Mouse (Mus musculus) cerebellum, postnatal 25 days (tissue): ENCODE measurements around the gene Sri.
A peak's percentile ranks its signal among the peaks of the same experiment; 100 is the strongest.
"Not testable (repeated sequence)": the region's sequence is repeated elsewhere in the genome, so short reads cannot be mapped to it uniquely, and the experiment has no call there.

Source experiments
- DNase-seq, 2 experiments: peaks; one replicate each; pipeline ENCODE4 v3.0.0; 2021; ENCODE audit warnings: mixed read lengths in 2 of 2

Gene Sri

GRCm38 (mm10) chr5:8045855-8046254, at the start of gene Sri:
TSS of gene Sri (plus strand) at chr5:8046078.
- DNase-seq = no peak

- peak; percentile 18 to 26 for DNase-seq
Observed at GRCm38 (mm10) chr5:7996401-7997044, 49.4 kb upstream of the Sri start.

- no peak for DNase-seq
Observed at GRCm38 (mm10) chr5:7997086-7997485, 48.8 kb upstream of the Sri start.

GRCm38 (mm10) chr5:8000466-8000865, 45.4 kb upstream of the Sri start:
- DNase-seq = no peak

GRCm38 (mm10) chr5:8002827-8003226, 43.1 kb upstream of the Sri start:
- DNase-seq = no peak

GRCm38 (mm10) chr5:8013276-8013675, 32.6 kb upstream of the Sri start:
- no peak for DNase-seq

GRCm38 (mm10) chr5:8034596-8034995, 11.3 kb upstream of the Sri start:
- not testable (repeated sequence) for DNase-seq

- no peak for DNase-seq
Observed at GRCm38 (mm10) chr5:8053827-8054226, 7.9 kb downstream of the Sri start.

GRCm38 (mm10) chr5:8055721-8056129, 9.8 kb downstream of the Sri start:
- DNase-seq = peak in 1 of 2 experiments; percentile 37

- peak; percentile 90 to 91 for DNase-seq
Observed at GRCm38 (mm10) chr5:8056141-8057017, 10.5 kb downstream of the Sri start.

GRCm38 (mm10) chr5:8057018-8057323, 11.1 kb downstream of the Sri start:
- no peak for DNase-seq

GRCm38 (mm10) chr5:8058056-8058455, 12.2 kb downstream of the Sri start:
- DNase-seq = no peak

- no peak for DNase-seq
Observed at GRCm38 (mm10) chr5:8062469-8062868, 16.6 kb downstream of the Sri start.

GRCm38 (mm10) chr5:8063207-8063606, 17.3 kb downstream of the Sri start:
- DNase-seq = no peak

GRCm38 (mm10) chr5:8073406-8073805, 27.5 kb downstream of the Sri start:
- no peak for DNase-seq

GRCm38 (mm10) chr5:8073901-8074561, 28.2 kb downstream of the Sri start:
- DNase-seq = peak; percentile 56 to 61

- no peak for DNase-seq
Observed at GRCm38 (mm10) chr5:8077481-8077880, 31.6 kb downstream of the Sri start.

- DNase-seq = no peak
Observed at GRCm38 (mm10) chr5:8082800-8083509, 37.1 kb downstream of the Sri start.

- DNase-seq = no peak
Observed at GRCm38 (mm10) chr5:8085661-8086060, 39.8 kb downstream of the Sri start.

GRCm38 (mm10) chr5:8088147-8088546, 42.3 kb downstream of the Sri start:
- DNase-seq = no peak

- DNase-seq = peak in 1 of 2 experiments; percentile 41
Observed at GRCm38 (mm10) chr5:8094921-8095320, 49.0 kb downstream of the Sri start.

GRCm38 (mm10) chr5:8095689-8096088, 49.8 kb downstream of the Sri start:
- DNase-seq = peak; percentile 90

GRCm38 (mm10) chr5:8111691-8112090, 65.8 kb downstream of the Sri start:
- DNase-seq = no peak
